Mouse (Mus musculus) colon, adult 2 months (tissue): ENCODE measurements around the gene Asns. TPM values are rescaled to one million over a fixed set of nuclear protein-coding genes. Genes with fewer than 3 reads are reported as not detected.

Experiments used
- polyA plus RNA-seq: library from polyadenylated mRNA; depleted of rRNA; stranded (reverse); fragments of >200 nt; gene quantifications from 2 replicates; pipeline ENCODE4 v1.2.3, GENCODE M21; 2012; rRNA removed

Asns gene
- 19.1 and 20.8 TPM in 2 replicates for polyA plus RNA-seq

DNA sequence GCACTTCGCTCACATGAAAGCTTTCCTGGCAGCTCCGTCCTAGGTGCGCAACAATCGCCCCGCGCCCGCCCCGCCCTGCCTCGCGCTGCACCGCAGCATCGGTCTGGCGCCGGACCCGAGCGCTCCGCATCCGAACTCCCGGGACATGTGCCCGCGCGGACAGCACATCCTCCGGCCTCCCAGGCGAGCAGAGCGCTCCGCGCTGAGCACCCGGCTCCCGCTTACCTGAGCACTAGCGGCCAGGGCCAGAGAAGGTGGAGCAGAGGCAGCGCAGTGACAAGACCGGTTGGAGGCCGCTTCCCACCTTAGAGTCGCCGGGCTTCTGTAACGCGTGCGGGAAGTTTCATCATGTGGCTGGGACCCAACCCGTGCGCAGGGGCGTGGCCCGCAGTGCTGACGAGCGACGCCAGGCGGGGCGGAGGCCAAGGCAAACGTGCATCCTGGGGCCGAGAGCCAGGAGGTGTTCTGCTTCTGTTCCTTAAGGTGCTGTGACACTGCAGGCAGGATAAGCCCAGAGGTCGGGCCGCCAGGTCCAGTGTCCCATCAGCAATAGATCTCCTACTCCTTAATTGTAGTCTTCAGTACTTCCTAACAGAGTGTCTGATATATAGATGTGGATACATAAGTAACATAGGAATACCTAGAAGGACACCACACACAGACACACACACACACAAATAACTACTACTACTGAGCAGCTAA is at the start of gene Asns:
TSS of gene Asns (minus strand) at position 371 of the 702 bp plus-strand sequence.

Other genes with a start within 250 kb of the Asns start
- gene Tac1, start 138.4 kb downstream of the Asns start, polyA plus RNA-seq: 8.6 and 10.5 TPM in 2 replicates
- 10.2 and 14.2 TPM in 2 replicates for gene C1galt1, start 151.6 kb upstream of the Asns start, polyA plus RNA-seq